Mouse (Mus musculus) CH12.LX (cell line): ENCODE results near the gene Avp.

ENCODE experiments used
- BHLHE40 ChIP-seq: IDR thresholded peaks from 2 replicates; pipeline ENCODE4 v1.6.1; 2011; ENCODE audit warnings: mild to moderate bottlenecking, low read depth, low read length, improper control_type of control experiment
- CHD1 ChIP-seq: IDR thresholded peaks from 2 replicates; pipeline ENCODE4 v1.6.1; 2012; ENCODE audit warnings: low read depth, low read length, improper control_type of control experiment, inconsistent platforms
- CTCF ChIP-seq, 2 experiments: IDR thresholded peaks in 1 of 2; conservative IDR thresholded peaks in 1 of 2; 2 replicates each; pipeline ENCODE4 v1.5.1; 2011 to 2012; ENCODE audit warnings: low read depth in 2 of 2, low read length in 2 of 2, improper control_type of control experiment in 1 of 2, inconsistent platforms in 1 of 2, mild to moderate bottlenecking in 1 of 2, moderate library complexity in 1 of 2
- ETS1 ChIP-seq: conservative IDR thresholded peaks from 2 replicates; pipeline ENCODE4 v1.6.1; 2012; ENCODE audit warnings: low read depth, mild to moderate bottlenecking, inconsistent platforms, low read length, improper control_type of control experiment, moderate library complexity
- HCFC1 ChIP-seq: IDR thresholded peaks from 2 replicates; pipeline ENCODE4 v1.6.1; 2012; ENCODE audit warnings: low read depth, mild to moderate bottlenecking, inconsistent platforms, low read length, improper control_type of control experiment
- JUND ChIP-seq: conservative IDR thresholded peaks from 2 replicates; pipeline ENCODE4 v1.6.1; 2011; ENCODE audit warnings: low read depth, low read length, improper control_type of control experiment
- MAX ChIP-seq: IDR thresholded peaks from 2 replicates; pipeline ENCODE4 v1.6.1; 2011; ENCODE audit warnings: low read length, improper control_type of control experiment
- MEF2A ChIP-seq: IDR thresholded peaks from 2 replicates; pipeline ENCODE4 v1.6.1; 2014; ENCODE audit warnings: low read depth, mild to moderate bottlenecking, inconsistent platforms, low read length, improper control_type of control experiment, borderline replicate concordance
- POLR2A ChIP-seq: IDR thresholded peaks from 2 replicates; pipeline ENCODE4 v1.6.1; 2011; ENCODE audit warnings: low read depth, mild to moderate bottlenecking, improper control_type of control experiment, low read length
- POLR2AphosphoS2 ChIP-seq: IDR thresholded peaks from 2 replicates; pipeline ENCODE4 v1.6.1; 2011; ENCODE audit warnings: low read depth, low read length, improper control_type of control experiment
- TCF12 ChIP-seq: IDR thresholded peaks from 2 replicates; pipeline ENCODE4 v1.6.1; 2014; ENCODE audit warnings: low read depth, mild to moderate bottlenecking, inconsistent platforms, low read length, improper control_type of control experiment
- USF1 ChIP-seq: IDR thresholded peaks from 2 replicates; pipeline ENCODE4 v1.6.1; 2014; ENCODE audit warnings: low read depth, mild to moderate bottlenecking, inconsistent platforms, low read length, improper control_type of control experiment

- no peak for TF ChIP-seq POLR2A
- no peak for TF ChIP-seq TCF12
- TF ChIP-seq MEF2A, result no peak
- no peak for TF ChIP-seq MAX
- peak; percentile 35 to 67; a peak in 3 of 4 replicates for TF ChIP-seq CTCF (conservative IDR thresholded peaks at IDR 0.05 in 1 of 2, IDR thresholded peaks at IDR 0.05 in 1 of 2; ENCODE audit: low read depth in 2 of 2, low read length in 2 of 2)
- TF ChIP-seq JUND, result no peak
- TF ChIP-seq ETS1, result no peak
- no peak for TF ChIP-seq USF1
- no peak for TF ChIP-seq CHD1
- no peak for TF ChIP-seq BHLHE40
- TF ChIP-seq POLR2AphosphoS2, result no peak
- TF ChIP-seq HCFC1, result no peak
Observed at GRCm38 (mm10) chr2:130597601-130598010, 15.3 kb upstream of the Avp start.
